Mouse (Mus musculus): ENCODE data around the gene Ptges2. TPM values are rescaled to one million over a fixed set of nuclear protein-coding genes. Genes with fewer than 3 reads are reported as not detected.

Ptges2 gene
- total RNA-seq, 4 experiments from 2014 or later: 33.8 to 40.1 (median 36.1) TPM

- peak; percentile 61 to 79 for DNase-seq (ENCODE audit: low spot score in 2 of 2)
Observed at GRCm38 (mm10) chr2:32374191-32374590, 21.5 kb upstream of the Ptges2 start.

GRCm38 (mm10) chr2:32375317-32375940 is 20.3 kb upstream of the Ptges2 start:
- DNase-seq (ENCODE audit: low spot score in 2 of 2): no peak

- DNase-seq (ENCODE audit: low spot score in 2 of 2): no peak
Observed at GRCm38 (mm10) chr2:32376963-32377362, 18.7 kb upstream of the Ptges2 start.

GRCm38 (mm10) chr2:32380001-32380500 is 15.6 kb upstream of the Ptges2 start:
- DNase-seq (ENCODE audit: low spot score in 2 of 2): no peak

- DNase-seq (ENCODE audit: low spot score in 2 of 2): no peak
Observed at GRCm38 (mm10) chr2:32381141-32381774, 14.4 kb upstream of the Ptges2 start.

GRCm38 (mm10) chr2:32381775-32382223 is 13.9 kb upstream of the Ptges2 start, which contains the start of gene 1110008P14Rik:
1110008P14Rik (minus strand) TSS chr2:32381938.
- DNase-seq (ENCODE audit: low spot score in 2 of 2): peak; percentile 90 to 94

GRCm38 (mm10) chr2:32382689-32383088 is 13.0 kb upstream of the Ptges2 start:
- DNase-seq (ENCODE audit: low spot score in 2 of 2): no peak

- no peak for DNase-seq (ENCODE audit: low spot score in 2 of 2)
Observed at GRCm38 (mm10) chr2:32387706-32388490, 7.8 kb upstream of the Ptges2 start, which contains the start of gene Lcn2. Lcn2 (minus strand) TSS chr2:32388252.

GRCm38 (mm10) chr2:32389157-32389556 is 6.5 kb upstream of the Ptges2 start:
- DNase-seq (ENCODE audit: low spot score in 2 of 2): no peak

- no peak for DNase-seq (ENCODE audit: low spot score in 2 of 2)
Observed at GRCm38 (mm10) chr2:32390871-32391270, 4.8 kb upstream of the Ptges2 start.

GRCm38 (mm10) chr2:32392063-32392462 is 3.6 kb upstream of the Ptges2 start:
- no peak for DNase-seq (ENCODE audit: low spot score in 2 of 2)

GRCm38 (mm10) chr2:32394973-32395372 is 723 bp upstream of the Ptges2 start:
- no peak for DNase-seq (ENCODE audit: low spot score in 2 of 2)

GRCm38 (mm10) chr2:32395946-32396621 is 388 bp downstream of the Ptges2 start:
- peak; percentile 83 to 84 for DNase-seq (ENCODE audit: low spot score in 2 of 2)

GRCm38 (mm10) chr2:32396695-32397094 is 999 bp downstream of the Ptges2 start:
- DNase-seq (ENCODE audit: low spot score in 2 of 2): no peak

- peak; percentile 89 to 93 for DNase-seq (ENCODE audit: low spot score in 2 of 2)
Observed at GRCm38 (mm10) chr2:32404663-32405062, 9.0 kb downstream of the Ptges2 start.

- no peak for DNase-seq (ENCODE audit: low spot score in 2 of 2)
Observed at GRCm38 (mm10) chr2:32407144-32407824, 11.6 kb downstream of the Ptges2 start.

- DNase-seq (ENCODE audit: low spot score in 2 of 2): no peak
Observed at GRCm38 (mm10) chr2:32408429-32409424, 13.0 kb downstream of the Ptges2 start.

- DNase-seq (ENCODE audit: low spot score in 2 of 2): no peak
Observed at GRCm38 (mm10) chr2:32411407-32411806, 15.7 kb downstream of the Ptges2 start.

- DNase-seq (ENCODE audit: low spot score in 2 of 2): no peak
Observed at GRCm38 (mm10) chr2:32412742-32413531, 17.2 kb downstream of the Ptges2 start.

Measured in gastrocnemius, adult 8-10 months (tissue).